Mouse (Mus musculus): Measurements from ENCODE around the gene Usp18.

DNA sequence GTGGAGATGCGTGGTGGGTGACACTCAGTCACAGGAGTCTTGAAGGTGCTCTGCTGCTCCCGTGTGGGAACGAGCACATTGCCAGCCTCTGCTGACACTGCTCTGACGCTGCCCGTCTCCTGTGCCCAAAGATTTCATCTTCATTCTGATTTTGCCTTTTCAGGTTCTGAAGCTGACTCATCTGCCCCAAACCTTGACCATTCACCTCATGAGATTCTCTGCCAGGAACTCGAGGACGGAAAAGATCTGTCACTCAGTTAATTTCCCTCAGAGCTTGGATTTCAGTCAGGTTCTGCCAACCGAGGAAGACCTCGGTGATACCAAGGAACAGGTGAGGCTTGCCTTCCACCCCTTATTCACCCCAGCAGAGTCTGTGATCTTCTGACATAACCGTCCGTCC, 16.8 kb downstream of the Usp18 start:
- TF ChIP-seq CTCF (IDR thresholded peaks at IDR 0.05; ENCODE audit: control insufficient read depth, insufficient read depth, insufficient read length), result no peak
- TF ChIP-seq USF1 (IDR thresholded peaks at IDR 0.05; ENCODE audit: low read depth), result no peak
- no peak for TF ChIP-seq MYOD1 (IDR thresholded peaks at IDR 0.05; ENCODE audit: control insufficient read depth, insufficient read length, low read depth)
- TF ChIP-seq MAX (IDR thresholded peaks at IDR 0.05), result no peak
- TF ChIP-seq FOSL1 (IDR thresholded peaks at IDR 0.05; ENCODE audit: insufficient read depth, low read length, poor library complexity, severe bottlenecking), result no peak
- no peak for TF ChIP-seq CEBPB (IDR thresholded peaks at IDR 0.05; ENCODE audit: low read depth)
- TF ChIP-seq MYOG (IDR thresholded peaks at IDR 0.05; ENCODE audit: control insufficient read depth, extremely low read depth, insufficient read length), result no peak
